Mouse (Mus musculus): ENCODE results near the gene Vmn2r75.
A peak's percentile ranks its signal among the peaks of the same experiment; 100 is the strongest.
"Not testable (repeated sequence)": the region's sequence is repeated elsewhere in the genome, so short reads cannot be mapped to it uniquely, and the experiment has no call there.

The Vmn2r75 gene

DNA sequence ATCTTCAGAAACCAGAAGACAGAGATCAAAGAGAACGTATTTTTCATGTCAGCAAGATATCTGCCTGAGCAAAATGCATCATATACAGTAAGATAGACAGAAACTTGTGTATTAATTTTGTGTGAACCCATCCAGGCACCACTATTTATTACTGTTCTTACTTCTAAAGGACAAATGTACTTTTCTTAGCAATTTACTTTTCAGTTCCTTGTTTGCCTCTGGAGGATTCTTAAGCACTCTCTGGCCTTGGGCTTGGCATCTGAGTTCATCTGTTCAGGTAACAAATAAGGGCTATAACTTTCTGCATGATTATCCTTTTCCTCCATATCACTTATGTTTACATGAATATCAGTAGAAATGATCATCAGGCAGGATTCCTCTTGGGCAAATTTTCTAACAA, at the start of gene Vmn2r75:
Vmn2r75 (minus strand) TSS at position 101 of the 400 bp plus-strand sequence.
- DNase-seq (ENCODE audit: low spot score) = not testable (repeated sequence)

- peak; percentile 6 for DNase-seq (ENCODE audit: low spot score)
Measured at GRCm38 (mm10) chr7:86211345-86211744, 39.8 kb upstream of the Vmn2r75 start.
